Mouse (Mus musculus) CH12.LX (cell line): ENCODE results near the gene Cry2. TPM values are rescaled to one million over a fixed set of nuclear protein-coding genes. Genes with fewer than 3 reads are reported as not detected.

Experiments
- DNase-seq: peaks from one replicate; pipeline ENCODE4 v3.0.0-alpha.2; 2013; ENCODE audit errors: extremely low read depth
- H3K27ac ChIP-seq: 2 replicates; pipeline ENCODE4 v1.5.1; 2012; ENCODE audit warnings: low read depth, mild to moderate bottlenecking, control low read depth, moderate library complexity; ENCODE audit not compliant: insufficient read depth
- H3K27me3 ChIP-seq: replicated peaks from 2 replicates; pipeline ENCODE3; 2012; ENCODE audit warnings: inconsistent platforms
- H3K36me3 ChIP-seq, 2 experiments: replicated peaks in 1 of 2; 2 replicates each; pipeline versions ENCODE3 to v1.6.1; 2012; ENCODE audit warnings: inconsistent platforms in 1 of 2, low read length in 1 of 2, mild to moderate bottlenecking in 1 of 2, mixed read lengths in 1 of 2, moderate library complexity in 1 of 2; ENCODE audit not compliant: control insufficient read depth in 1 of 2, insufficient read depth in 1 of 2
- H3K4me1 ChIP-seq, 2 experiments: 2 replicates each; pipeline ENCODE4 v1.6.1; 2012; ENCODE audit warnings: inconsistent platforms in 1 of 2, moderate library complexity in 1 of 2; ENCODE audit not compliant: insufficient read depth in 2 of 2, control insufficient read depth in 1 of 2
- H3K4me2 ChIP-seq: 2 replicates; pipeline ENCODE4 v1.6.1; 2012; ENCODE audit warnings: low read depth, mild to moderate bottlenecking, control low read depth; ENCODE audit not compliant: poor library complexity, insufficient read depth, severe bottlenecking
- H3K4me3 ChIP-seq, 3 experiments: fragments of 150-350 bp in 1 of 3; sonication (generic) in 1 of 3; replicated peaks in 1 of 3; 2 replicates each; pipeline versions ENCODE3 to v1.5.1; 2011 to 2012; ENCODE audit warnings: low read depth in 2 of 3, low read length in 2 of 3, mild to moderate bottlenecking in 2 of 3, moderate library complexity in 2 of 3, control low read depth in 1 of 3, improper control_type of control experiment in 1 of 3, inconsistent platforms in 1 of 3, mixed read lengths in 1 of 3; ENCODE audit not compliant: poor library complexity in 1 of 3
- H3K79me2 ChIP-seq: replicated peaks from 2 replicates; pipeline ENCODE4 v1.6.1; 2012; ENCODE audit warnings: mild to moderate bottlenecking, moderate library complexity; ENCODE audit not compliant: control insufficient read depth, poor library complexity, insufficient read depth, severe bottlenecking; ENCODE audit errors: extremely low read depth
- H3K9ac ChIP-seq: 2 replicates; pipeline ENCODE4 v1.6.1; 2012; ENCODE audit warnings: low read depth, mild to moderate bottlenecking, control low read depth, moderate library complexity; ENCODE audit not compliant: insufficient read depth
- H3K9me3 ChIP-seq: replicated peaks from 2 replicates; pipeline ENCODE3; 2012; ENCODE audit warnings: low read length, inconsistent platforms, mixed read lengths
- CHD2 ChIP-seq: IDR thresholded peaks from 2 replicates; pipeline ENCODE4 v1.6.1; 2011; ENCODE audit warnings: low read length, improper control_type of control experiment
- CTCF ChIP-seq, 2 experiments: IDR thresholded peaks in 1 of 2; conservative IDR thresholded peaks in 1 of 2; 2 replicates each; pipeline ENCODE4 v1.5.1; 2011 to 2012; ENCODE audit warnings: low read depth in 2 of 2, low read length in 2 of 2, improper control_type of control experiment in 1 of 2, inconsistent platforms in 1 of 2, mild to moderate bottlenecking in 1 of 2, moderate library complexity in 1 of 2
- ELF1 ChIP-seq: IDR thresholded peaks from 2 replicates; pipeline ENCODE4 v1.6.1; 2014; ENCODE audit warnings: low read depth, mild to moderate bottlenecking, inconsistent platforms, low read length, improper control_type of control experiment
- EP300 ChIP-seq: IDR thresholded peaks from 2 replicates; pipeline ENCODE4 v1.6.1; 2011; ENCODE audit warnings: low read length, improper control_type of control experiment
- GABPA ChIP-seq: IDR thresholded peaks from 2 replicates; pipeline ENCODE4 v1.6.1; 2012; ENCODE audit warnings: low read depth, low read length, improper control_type of control experiment, inconsistent platforms; ENCODE audit not compliant: insufficient replicate concordance
- HCFC1 ChIP-seq: IDR thresholded peaks from 2 replicates; pipeline ENCODE4 v1.6.1; 2012; ENCODE audit warnings: low read depth, mild to moderate bottlenecking, inconsistent platforms, low read length, improper control_type of control experiment
- IRF4 ChIP-seq: IDR thresholded peaks from 2 replicates; pipeline ENCODE4 v1.6.1; 2014; ENCODE audit warnings: low read depth, mild to moderate bottlenecking, inconsistent platforms, low read length, improper control_type of control experiment
- JUN ChIP-seq: IDR thresholded peaks from 2 replicates; pipeline ENCODE4 v1.6.1; 2011; ENCODE audit warnings: low read depth, mild to moderate bottlenecking, low read length, improper control_type of control experiment, moderate library complexity; ENCODE audit not compliant: insufficient read depth
- JUND ChIP-seq: conservative IDR thresholded peaks from 2 replicates; pipeline ENCODE4 v1.6.1; 2011; ENCODE audit warnings: low read depth, low read length, improper control_type of control experiment
- MAX ChIP-seq: IDR thresholded peaks from 2 replicates; pipeline ENCODE4 v1.6.1; 2011; ENCODE audit warnings: low read length, improper control_type of control experiment
- MEF2A ChIP-seq: IDR thresholded peaks from 2 replicates; pipeline ENCODE4 v1.6.1; 2014; ENCODE audit warnings: low read depth, mild to moderate bottlenecking, inconsistent platforms, low read length, improper control_type of control experiment, borderline replicate concordance
- MXI1 ChIP-seq: IDR thresholded peaks from 2 replicates; pipeline ENCODE4 v1.6.1; 2011; ENCODE audit warnings: mild to moderate bottlenecking, low read depth, low read length, improper control_type of control experiment
- MYC ChIP-seq: IDR thresholded peaks from 2 replicates; pipeline ENCODE4 v1.6.1; 2011; ENCODE audit warnings: low read depth, mild to moderate bottlenecking, improper control_type of control experiment, low read length
- NELFE ChIP-seq: IDR thresholded peaks from 2 replicates; pipeline ENCODE4 v1.6.1; 2011; ENCODE audit warnings: low read depth, low read length, improper control_type of control experiment
- NRF1 ChIP-seq: IDR thresholded peaks from 2 replicates; pipeline ENCODE4 v1.6.1; 2014; ENCODE audit warnings: low read depth, mild to moderate bottlenecking, inconsistent platforms, low read length, improper control_type of control experiment, moderate library complexity
- PAX5 ChIP-seq: IDR thresholded peaks from 2 replicates; pipeline ENCODE4 v1.6.1; 2012; ENCODE audit warnings: low read length, inconsistent platforms, mixed read lengths
- POLR2A ChIP-seq: IDR thresholded peaks from 2 replicates; pipeline ENCODE4 v1.6.1; 2011; ENCODE audit warnings: low read depth, mild to moderate bottlenecking, improper control_type of control experiment, low read length
- POLR2AphosphoS2 ChIP-seq: IDR thresholded peaks from 2 replicates; pipeline ENCODE4 v1.6.1; 2011; ENCODE audit warnings: low read depth, low read length, improper control_type of control experiment
- RAD21 ChIP-seq: IDR thresholded peaks from 2 replicates; pipeline ENCODE4 v1.6.1; 2011; ENCODE audit warnings: low read depth, mild to moderate bottlenecking, low read length, improper control_type of control experiment, moderate library complexity
- RCOR1 ChIP-seq: conservative IDR thresholded peaks from 2 replicates; pipeline ENCODE4 v1.6.1; 2012; ENCODE audit warnings: low read depth, mild to moderate bottlenecking, inconsistent platforms, low read length, improper control_type of control experiment
- SIN3A ChIP-seq: IDR thresholded peaks from 2 replicates; pipeline ENCODE4 v1.6.1; 2012; ENCODE audit warnings: low read length, improper control_type of control experiment, inconsistent platforms
- SMC3 ChIP-seq: IDR thresholded peaks from 2 replicates; pipeline ENCODE4 v1.6.1; 2011; ENCODE audit warnings: low read depth, low read length, improper control_type of control experiment
- TBP ChIP-seq: conservative IDR thresholded peaks from 2 replicates; pipeline ENCODE4 v1.6.1; 2011; ENCODE audit warnings: low read depth, low read length, improper control_type of control experiment
- TCF12 ChIP-seq: IDR thresholded peaks from 2 replicates; pipeline ENCODE4 v1.6.1; 2014; ENCODE audit warnings: low read depth, mild to moderate bottlenecking, inconsistent platforms, low read length, improper control_type of control experiment
- USF1 ChIP-seq: IDR thresholded peaks from 2 replicates; pipeline ENCODE4 v1.6.1; 2014; ENCODE audit warnings: low read depth, mild to moderate bottlenecking, inconsistent platforms, low read length, improper control_type of control experiment
- USF2 ChIP-seq: conservative IDR thresholded peaks from 2 replicates; pipeline ENCODE4 v1.6.1; 2011; ENCODE audit warnings: low read depth, low read length, improper control_type of control experiment
- ZC3H11A ChIP-seq: IDR thresholded peaks from 2 replicates; pipeline ENCODE4 v1.6.1; 2012; ENCODE audit warnings: low read depth, mild to moderate bottlenecking, inconsistent platforms, low read length, improper control_type of control experiment
- dilution Hi-C: fragments of 300-500 bp; cut with MboI; formaldehyde crosslinking; loops from 2 replicates; pipeline ENCODE4 v1.14.3; 2020; ENCODE audit warnings: low sequenced_read_pairs; ENCODE audit not compliant: extremely low pct_unique_long_range_greater_than_20kb, extremely low pct_ligation_motif_present
- in situ Hi-C: fragments of 300-500 bp; cut with MboI; formaldehyde crosslinking; loops from 3 replicates; pipeline ENCODE4 v1.14.3; 2019; ENCODE audit warnings: low sequenced_read_pairs, low pct_ligation_motif_present, low pct_unique_long_range_greater_than_20kb, mixed read lengths
- polyA plus RNA-seq: library from polyadenylated mRNA; unstranded; fragments of >175 nt; gene quantifications from 2 replicates; pipeline ENCODE4 v1.2.1, GENCODE M21; 2012; ENCODE audit warnings: low read depth; ENCODE audit not compliant: insufficient read length
- total RNA-seq, 2 experiments: library from RNA; depleted of rRNA; stranded (reverse); fragments of 300-350 nt in 1 of 2; fragments of >200 nt in 1 of 2; gene quantifications; 2 replicates each; pipeline ENCODE4 v1.2.3; 2012 to 2014

Cry2 gene
- total and polyA plus RNA-seq, 3 experiments, result 4.3 to 15.9 (median 12.7) TPM

GRCm38 (mm10) chr2:92381901-92382588, 51.8 kb downstream of the Cry2 start, which contains the start of gene 1700029I15Rik:
Gene 1700029I15Rik (plus strand): TSS chr2:92382538.
- H3K4me1 ChIP-seq, result peaks cover 18 to 44% of the 10 kb centered on the region in 2 experiments
- TF ChIP-seq IRF4 (no peak), TCF12 (no peak), HCFC1 (no peak), MYC (no peak), POLR2A (no peak; the same call in 1 of the 2 replicates), RAD21 (no peak), MAX (no peak), JUND (no peak), USF1 (no peak), EP300 (no peak), NELFE (no peak), POLR2AphosphoS2 (no peak), MEF2A (no peak), GABPA (no peak), ZC3H11A (no peak), NRF1 (no peak)
- TF ChIP-seq, all 38 proteins: peak for 0
- H3K79me2 ChIP-seq, result no peaks in the 10 kb centered on the region
- H3K9me3 ChIP-seq, result no peaks in the 10 kb centered on the region
- H3K27ac ChIP-seq, result no peak within 1 kb of the TSS
- H3K9ac ChIP-seq, result no peak within 1 kb of the TSS
- in situ Hi-C loops, result no loop called here
- no peaks in the 10 kb centered on the region for H3K27me3 ChIP-seq
- H3K4me2 ChIP-seq, result no peak within 1 kb of the TSS
- no peak within 1 kb of the TSS for H3K4me3 ChIP-seq
- no peak for DNase-seq
- H3K36me3 ChIP-seq, result peaks cover 73 to 95% of the 10 kb centered on the region in 2 experiments
- dilution Hi-C loops, result no loop called here

- no peak for TF ChIP-seq POLR2AphosphoS2
- no peak for TF ChIP-seq EP300
- TF ChIP-seq SMC3, result no peak
- TF ChIP-seq MYC, result no peak
- no peak for TF ChIP-seq CHD2
- no peak for TF ChIP-seq CTCF (conservative IDR thresholded peaks at IDR 0.05 in 1 of 2, IDR thresholded peaks at IDR 0.05 in 1 of 2; ENCODE audit: low read depth in 2 of 2, low read length in 2 of 2)
- TF ChIP-seq USF2, result no peak
- no peak for TF ChIP-seq RCOR1
- no peak for TF ChIP-seq ELF1
- TF ChIP-seq TBP, result no peak
- TF ChIP-seq PAX5, result no peak
- no peak for TF ChIP-seq JUN
- no peak for TF ChIP-seq SIN3A
- no peak for TF ChIP-seq ZC3H11A
- TF ChIP-seq MXI1, result no peak
These were observed 52.7 kb downstream of the Cry2 start for GRCm38 (mm10) chr2:92381161-92381560.

More at GRCm38 (mm10) chr2:92381161-92381560, 52.7 kb downstream of the Cry2 start:
- in situ Hi-C loops, result no loop called here
- no peak overlapping the region for H3K9ac ChIP-seq
- H3K79me2 ChIP-seq, result peaks cover 2% of the 10 kb centered on the region; the same call in 1 of the 2 replicates
- H3K9me3 ChIP-seq, result no peaks in the 10 kb centered on the region
- peaks cover 22 to 52% of the 10 kb centered on the region in 2 experiments for H3K4me1 ChIP-seq
- H3K4me3 ChIP-seq, result no peak overlapping the region
- H3K27ac ChIP-seq, result no peak overlapping the region
- no peaks in the 10 kb centered on the region for H3K27me3 ChIP-seq
- H3K36me3 ChIP-seq, result peaks cover 64 to 90% of the 10 kb centered on the region in 2 experiments
- no peak for DNase-seq
- no peak overlapping the region for H3K4me2 ChIP-seq
- dilution Hi-C loops, result no loop called here
